Mouse (Mus musculus) forebrain, embryonic 16.5 days (tissue): ENCODE measurements around the gene Fibcd1. TPM values are rescaled to one million over a fixed set of nuclear protein-coding genes. Genes with fewer than 3 reads are reported as not detected.
A peak's percentile ranks its signal among the peaks of the same experiment; 100 is the strongest.

Experiments used
- ATAC-seq: fragments of 200-750 bp; cut with Nextera tagmentation; 2 replicates; pipeline ENCODE4 v1.8.0; 2017; ENCODE audit warnings: mild to moderate bottlenecking, moderate library complexity
- H3K27ac ChIP-seq: fragments of 300-500 bp; sonication (generic); 2 replicates; pipeline ENCODE4 v1.5.1; 2014; ENCODE audit warnings: low read length, control low read depth
- H3K27me3 ChIP-seq: fragments of 300-500 bp; sonication (generic); replicated peaks from 2 replicates; pipeline ENCODE4 v1.6.1; 2014; ENCODE audit warnings: low read length; ENCODE audit not compliant: control insufficient read depth, insufficient read depth
- H3K36me3 ChIP-seq: fragments of 300-500 bp; sonication (generic); 2 replicates; pipeline ENCODE4 v1.6.1; 2014; ENCODE audit not compliant: control insufficient read depth, insufficient read depth
- H3K4me1 ChIP-seq: fragments of 300-500 bp; sonication (generic); replicated peaks from 2 replicates; pipeline ENCODE4 v1.6.1; 2014; ENCODE audit warnings: low read length; ENCODE audit not compliant: control insufficient read depth, insufficient read depth
- H3K4me2 ChIP-seq: fragments of 300-500 bp; sonication (generic); 2 replicates; pipeline ENCODE4 v1.6.1; 2014; ENCODE audit warnings: mild to moderate bottlenecking, low read length, control low read depth
- H3K4me3 ChIP-seq: fragments of 300-500 bp; sonication (generic); replicated peaks from 2 replicates; pipeline ENCODE4 v1.5.1; 2014; ENCODE audit warnings: mild to moderate bottlenecking, low read length, control low read depth
- H3K9ac ChIP-seq: fragments of 300-500 bp; sonication (generic); replicated peaks from 2 replicates; pipeline ENCODE4 v1.6.1; 2014; ENCODE audit warnings: low read depth, low read length, control low read depth
- H3K9me3 ChIP-seq: fragments of 300-500 bp; sonication (generic); 2 replicates; pipeline ENCODE4 v1.6.1; 2016; ENCODE audit warnings: low read length; ENCODE audit not compliant: control insufficient read depth
- WGBS: fragments of 180-500 bp; shearing (Covaris S2); extraction: QIAGEN DNeasy Blood & Tissue Kit; methylation state at CpG from one replicate; pipeline ENCODE4 v1.1.7; 2014; 5-methylcytosine and 5-hydroxymethylcytosine counted together
- polyA plus RNA-seq: library from polyadenylated mRNA; unstranded; fragments of >200 nt; fragmentation: Nextera tagmentation; extraction: Ambion mirVana; gene quantifications from 2 replicates; pipeline ENCODE4 v1.2.1, GENCODE M21; 2015

Fibcd1 gene
- polyA plus RNA-seq, 1 experiment from 2014 or later, result 4.2 TPM

GRCm38 (mm10) chr2:31808410-31809357 lies 37.1 kb downstream of the Fibcd1 start:
- 40% methylated on average over 28 of the region's 28 CpGs for WGBS
- H3K9ac ChIP-seq, result no peak overlapping the region
- H3K9me3 ChIP-seq, result no peaks in the 10 kb centered on the region
- H3K4me2 ChIP-seq, result no peak overlapping the region
- H3K27me3 ChIP-seq, result no peaks in the 10 kb centered on the region
- no peak overlapping the region for H3K4me3 ChIP-seq
- peaks cover 38% of the 10 kb centered on the region for H3K4me1 ChIP-seq
- no peak overlapping the region for H3K27ac ChIP-seq
- no peaks in the 10 kb centered on the region for H3K36me3 ChIP-seq
- peak; percentile 16; the same call in 1 of the 2 replicates for ATAC-seq

- no peak overlapping the region for H3K4me3 ChIP-seq
- H3K27me3 ChIP-seq, result no peaks in the 10 kb centered on the region
- no peak overlapping the region for H3K4me2 ChIP-seq
- peak; percentile 70 for ATAC-seq
- H3K27ac ChIP-seq, result peak overlapping the region; percentile 39; the same call in 1 of the 2 replicates
- no peaks in the 10 kb centered on the region for H3K9me3 ChIP-seq
- H3K4me1 ChIP-seq, result peaks cover 38% of the 10 kb centered on the region
- 12% methylated on average over 9 of the region's 9 CpGs for WGBS
- peaks cover 12% of the 10 kb centered on the region for H3K36me3 ChIP-seq
- H3K9ac ChIP-seq, result no peak overlapping the region
Measured at GRCm38 (mm10) chr2:31806639-31807382, 39.0 kb downstream of the Fibcd1 start.

- 86% methylated on average over 14 of the region's 14 CpGs for WGBS
- peaks cover 24% of the 10 kb centered on the region for H3K36me3 ChIP-seq
- ATAC-seq, result no peak
- no peak overlapping the region for H3K4me2 ChIP-seq
- H3K4me3 ChIP-seq, result no peak overlapping the region
- H3K9me3 ChIP-seq, result no peaks in the 10 kb centered on the region
- no peak overlapping the region for H3K27ac ChIP-seq
- H3K27me3 ChIP-seq, result no peaks in the 10 kb centered on the region
- H3K9ac ChIP-seq, result no peak overlapping the region
- peaks cover 21% of the 10 kb centered on the region for H3K4me1 ChIP-seq
Measured at GRCm38 (mm10) chr2:31803480-31803879, 42.3 kb downstream of the Fibcd1 start.

GRCm38 (mm10) chr2:31802811-31803210 lies 43.0 kb downstream of the Fibcd1 start:
- Histone ChIP-seq H3K36me3 (peaks cover 24% of the 10 kb centered on the region), H3K9ac (no peak overlapping the region), H3K9me3 (no peaks in the 10 kb centered on the region), H3K27ac (no peak overlapping the region), H3K4me3 (no peak overlapping the region), H3K27me3 (no peaks in the 10 kb centered on the region), H3K4me1 (peaks cover 17% of the 10 kb centered on the region), H3K4me2 (no peak overlapping the region)
- ATAC-seq, result no peak
- 90% methylated on average over 8 of the region's 8 CpGs for WGBS

- H3K9me3 ChIP-seq, result no peaks in the 10 kb centered on the region
- H3K9ac ChIP-seq, result no peak overlapping the region
- peaks cover 29% of the 10 kb centered on the region for H3K36me3 ChIP-seq
- ATAC-seq, result no peak
- H3K4me1 ChIP-seq, result peaks cover 3% of the 10 kb centered on the region
- H3K27ac ChIP-seq, result no peak overlapping the region
- no peak overlapping the region for H3K4me2 ChIP-seq
- 83% methylated on average over 9 of the region's 9 CpGs for WGBS
- H3K4me3 ChIP-seq, result no peak overlapping the region
- no peaks in the 10 kb centered on the region for H3K27me3 ChIP-seq
Measured at GRCm38 (mm10) chr2:31801416-31801815, 44.4 kb downstream of the Fibcd1 start.

GRCm38 (mm10) chr2:31796943-31797342 lies 48.9 kb downstream of the Fibcd1 start:
- H3K27ac ChIP-seq, result no peak overlapping the region
- no peak overlapping the region for H3K4me2 ChIP-seq
- WGBS, result 92% methylated on average over 3 of the region's 3 CpGs
- H3K9me3 ChIP-seq, result no peaks in the 10 kb centered on the region
- no peak for ATAC-seq
- H3K9ac ChIP-seq, result no peak overlapping the region
- H3K36me3 ChIP-seq, result peaks cover 28% of the 10 kb centered on the region
- H3K4me1 ChIP-seq, result no peaks in the 10 kb centered on the region
- no peaks in the 10 kb centered on the region for H3K27me3 ChIP-seq
- H3K4me3 ChIP-seq, result no peak overlapping the region

GRCm38 (mm10) chr2:31792611-31793010 lies 53.2 kb downstream of the Fibcd1 start:
- Histone ChIP-seq H3K4me1 (no peaks in the 10 kb centered on the region), H3K4me2 (no peak overlapping the region), H3K27ac (no peak overlapping the region), H3K4me3 (no peak overlapping the region), H3K9me3 (no peaks in the 10 kb centered on the region), H3K27me3 (no peaks in the 10 kb centered on the region), H3K9ac (no peak overlapping the region), H3K36me3 (peaks cover 19% of the 10 kb centered on the region)
- WGBS, result 79% methylated on average over 6 of the region's 6 CpGs
- ATAC-seq, result no peak

- ATAC-seq, result no peak
Measured at GRCm38 (mm10) chr2:31791260-31791659, 54.5 kb downstream of the Fibcd1 start.

GRCm38 (mm10) chr2:31790728-31791251 lies 55.0 kb downstream of the Fibcd1 start:
- peaks cover 13% of the 10 kb centered on the region for H3K36me3 ChIP-seq
- H3K27me3 ChIP-seq, result no peaks in the 10 kb centered on the region
- H3K9ac ChIP-seq, result no peak overlapping the region
- H3K4me3 ChIP-seq, result no peak overlapping the region
- 84% methylated on average over 13 of the region's 13 CpGs for WGBS
- no peak overlapping the region for H3K27ac ChIP-seq
- ATAC-seq, result no peak
- no peak overlapping the region for H3K4me2 ChIP-seq
- 0 out of 2 replicates have a peak, but pooled peaks cover 2% of the 10 kb centered on the region for H3K4me1 ChIP-seq
- H3K9me3 ChIP-seq, result no peaks in the 10 kb centered on the region

More at GRCm38 (mm10) chr2:31791260-31791659, 54.5 kb downstream of the Fibcd1 start:
- Histone ChIP-seq H3K9me3 (no peaks in the 10 kb centered on the region), H3K4me3 (no peak overlapping the region), H3K27me3 (no peaks in the 10 kb centered on the region), H3K4me2 (no peak overlapping the region), H3K9ac (no peak overlapping the region), H3K4me1 (0 out of 2 replicates have a peak, but pooled peaks cover 2% of the 10 kb centered on the region), H3K27ac (no peak overlapping the region), H3K36me3 (peaks cover 13% of the 10 kb centered on the region)
- WGBS, result 86% methylated on average over 8 of the region's 8 CpGs
